Mouse (Mus musculus) left cerebral cortex, postnatal 25 days (tissue): ENCODE measurements around the gene Elfn2. TPM values are rescaled to one million over a fixed set of nuclear protein-coding genes. Genes with fewer than 3 reads are reported as not detected.
A peak's percentile ranks its signal among the peaks of the same experiment; 100 is the strongest.

Experiments
- DNase-seq, 2 experiments: peaks; one replicate each; pipeline ENCODE4 v3.0.0; 2022; ENCODE audit warnings: low spot score in 2 of 2, mixed read lengths in 1 of 2
- intact Hi-C: fragments of 180-260 bp; cut with DNase I; formaldehyde crosslinking; loops from one replicate; pipeline ENCODE4 v1.15.1; 2025
- total RNA-seq, 2 experiments: library from RNA; stranded (reverse); gene quantifications; 2 replicates each; pipeline ENCODE4 v1.2.3; 2021

The Elfn2 gene
- total RNA-seq, 2 experiments from 2014 or later: 137 to 153 TPM

- intact Hi-C loops: no loop called here
These were observed 22.8 kb downstream of the Elfn2 start for GRCm38 (mm10) chr15:78695745-78696144.

GRCm38 (mm10) chr15:78692505-78692904, 26.1 kb downstream of the Elfn2 start:
- intact Hi-C loops: no loop called here
- no peak for DNase-seq

More at GRCm38 (mm10) chr15:78695745-78696144, 22.8 kb downstream of the Elfn2 start:
- DNase-seq: no peak

DNA sequence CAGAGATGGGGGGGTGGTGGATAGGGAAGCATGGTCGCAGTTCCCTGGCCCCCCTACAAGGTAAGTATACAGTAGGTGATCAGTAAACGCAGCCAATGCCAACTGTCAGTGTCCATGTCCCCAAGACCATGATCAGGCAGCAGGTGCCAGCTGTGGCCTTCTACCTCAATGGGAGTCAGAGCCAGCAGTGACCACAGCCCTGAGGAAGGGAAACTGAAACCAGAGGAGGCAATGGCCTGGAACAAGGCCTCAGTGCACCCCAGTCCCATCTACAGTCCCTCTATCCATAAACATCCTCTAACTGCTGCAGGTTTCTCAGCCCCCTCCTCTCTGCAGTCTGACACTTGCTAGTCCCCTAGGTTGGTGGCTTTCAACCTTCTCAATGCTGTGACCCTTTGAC, 27.9 kb downstream of the Elfn2 start:
- intact Hi-C loops: no loop called here

DNA sequence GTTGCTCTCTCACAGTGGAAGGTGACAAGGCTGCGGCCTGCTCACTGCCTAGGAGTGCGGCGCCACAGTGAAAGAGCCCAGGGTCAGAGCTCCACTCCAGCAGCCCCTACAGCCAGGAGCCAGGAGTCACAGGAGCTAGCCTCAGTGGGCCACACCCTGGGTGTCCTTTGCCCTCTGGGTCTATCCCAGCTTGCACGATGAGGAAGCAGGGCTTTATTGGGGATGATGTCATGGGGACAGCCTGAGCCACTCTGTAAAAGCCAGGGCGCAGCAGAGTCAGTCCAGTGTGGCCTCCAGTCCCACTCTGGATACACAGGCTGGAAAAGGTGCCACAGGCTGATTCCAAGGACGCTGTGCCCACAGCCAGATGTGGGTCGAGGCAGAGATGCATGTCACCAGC, 31.7 kb downstream of the Elfn2 start:
- intact Hi-C loops: no loop called here
- DNase-seq: no peak

More for the DNA sequence above, 27.9 kb downstream of the Elfn2 start:
- no peak for DNase-seq

GRCm38 (mm10) chr15:78684111-78684510, 34.5 kb downstream of the Elfn2 start:
- DNase-seq: peak; percentile 64 to 84
- intact Hi-C loops: loop anchor here (2.0 kb wide), 1 partner anchor 27 kb away; no protein-coding TSS in a partner anchor

GRCm38 (mm10) chr15:78683474-78683873, 35.1 kb downstream of the Elfn2 start:
- DNase-seq: no peak
- intact Hi-C loops: no loop called here

DNA sequence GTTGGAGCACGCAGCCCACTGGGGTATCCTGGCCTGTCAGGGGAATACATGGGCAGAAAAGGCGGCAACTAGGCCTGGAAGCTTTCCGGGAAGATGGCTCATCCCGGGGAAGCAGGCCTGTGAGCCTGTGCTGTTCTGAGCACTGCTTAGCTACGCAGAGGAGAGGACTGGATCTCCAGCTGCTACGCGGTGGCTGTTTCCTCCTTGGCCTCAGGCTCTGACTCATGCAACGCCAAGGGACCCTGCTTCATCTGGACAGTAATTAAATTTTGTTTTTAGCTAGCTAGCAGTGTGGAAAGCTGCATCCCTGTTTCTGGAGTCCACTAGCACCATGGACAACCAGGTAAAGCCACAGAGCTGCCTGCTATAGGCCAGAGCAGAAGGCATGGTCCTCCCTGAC, 36.8 kb downstream of the Elfn2 start:
- intact Hi-C loops: no loop called here

GRCm38 (mm10) chr15:78681301-78681700, 37.3 kb downstream of the Elfn2 start:
- no peak for DNase-seq
- intact Hi-C loops: no loop called here

More for the DNA sequence above, 36.8 kb downstream of the Elfn2 start:
- DNase-seq: no peak

DNA sequence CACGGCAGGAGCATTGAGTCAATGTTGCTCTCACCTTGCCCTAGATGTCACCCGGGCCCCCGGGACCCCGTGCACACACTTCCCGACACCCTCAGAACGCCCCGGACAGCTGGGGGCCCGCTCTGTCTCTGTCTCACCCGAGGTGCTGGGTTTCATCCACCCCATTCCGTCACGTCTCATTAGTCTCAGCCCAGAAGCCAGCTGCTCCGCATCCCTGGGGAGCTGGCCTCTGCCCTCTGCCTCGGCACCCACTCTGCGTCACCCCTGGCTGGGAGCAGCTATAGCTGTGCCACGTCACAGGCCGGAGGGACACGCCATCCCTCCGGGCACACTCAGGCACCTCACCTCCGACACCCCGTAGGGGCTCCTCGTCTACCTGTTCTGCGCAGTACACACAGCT, 38.3 kb downstream of the Elfn2 start:
- intact Hi-C loops: no loop called here
- DNase-seq: no peak

DNA sequence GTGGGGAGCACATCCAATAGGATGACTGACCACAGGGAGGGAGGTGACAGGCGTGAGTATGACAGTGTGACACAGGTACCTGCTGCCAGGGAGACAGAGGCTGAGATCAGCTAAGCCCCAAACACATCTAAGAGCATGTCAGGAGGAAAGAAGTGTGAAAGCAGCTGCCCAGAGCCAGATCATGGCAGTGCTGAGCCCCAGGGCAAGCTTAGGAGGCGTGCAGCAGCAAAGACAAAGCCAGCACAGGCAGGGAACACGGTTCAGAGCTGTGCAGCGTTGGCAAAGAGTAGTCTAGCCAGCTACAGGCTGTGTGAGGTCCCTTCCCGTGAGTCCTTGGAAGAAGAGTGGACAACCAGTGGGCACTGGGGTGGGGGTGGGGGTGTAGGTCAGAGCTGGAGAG, 40.9 kb downstream of the Elfn2 start:
- intact Hi-C loops: no loop called here
- DNase-seq: no peak

DNA sequence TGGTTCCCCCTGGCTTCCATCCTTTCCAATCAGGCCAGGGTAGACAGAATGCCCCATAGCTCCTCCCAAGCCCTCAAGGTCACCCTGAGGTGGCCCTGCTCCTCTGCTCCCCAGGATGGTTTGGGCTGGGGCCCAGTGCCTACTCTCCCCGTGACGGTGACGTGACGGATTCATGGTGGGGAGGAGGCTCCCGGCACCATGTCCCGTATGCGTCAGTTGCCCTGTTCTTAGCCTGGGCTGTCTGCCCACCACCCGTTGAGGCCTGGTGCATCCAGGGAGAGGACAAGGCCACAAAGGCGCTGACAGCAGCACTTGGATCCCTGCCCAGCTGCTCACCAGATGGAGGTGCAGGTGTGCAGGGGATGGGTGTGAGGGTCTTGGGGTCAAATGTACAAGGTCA, 41.6 kb downstream of the Elfn2 start:
- intact Hi-C loops: no loop called here
- DNase-seq: no peak

GRCm38 (mm10) chr15:78674912-78675412, 43.6 kb downstream of the Elfn2 start:
- DNase-seq: peak in 1 of 2 experiments; percentile 65
- intact Hi-C loops: loop anchor here (2.0 kb wide), 1 partner anchor 38 kb away; no protein-coding TSS in a partner anchor

DNA sequence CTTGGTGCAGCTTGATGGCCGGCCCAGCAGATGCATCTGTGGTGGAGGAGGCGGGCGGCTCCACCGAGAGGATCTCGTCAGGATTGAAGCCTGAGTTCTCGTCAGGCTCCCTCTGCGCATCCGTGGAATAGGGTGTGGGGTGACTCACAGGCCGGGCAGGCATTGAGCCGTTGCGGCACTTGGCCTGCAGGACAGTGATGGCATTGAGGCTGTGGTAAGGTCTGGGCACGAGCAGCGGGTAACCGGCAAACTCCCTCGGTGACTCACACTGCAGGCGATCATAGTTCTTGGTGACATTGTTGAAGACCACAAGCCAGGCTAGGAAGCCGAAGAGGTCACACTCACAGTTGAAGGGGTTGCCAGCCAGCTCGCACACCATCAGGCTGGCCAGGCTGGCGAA, 45.1 kb downstream of the Elfn2 start:
- intact Hi-C loops: no loop called here
- DNase-seq: no peak

DNA sequence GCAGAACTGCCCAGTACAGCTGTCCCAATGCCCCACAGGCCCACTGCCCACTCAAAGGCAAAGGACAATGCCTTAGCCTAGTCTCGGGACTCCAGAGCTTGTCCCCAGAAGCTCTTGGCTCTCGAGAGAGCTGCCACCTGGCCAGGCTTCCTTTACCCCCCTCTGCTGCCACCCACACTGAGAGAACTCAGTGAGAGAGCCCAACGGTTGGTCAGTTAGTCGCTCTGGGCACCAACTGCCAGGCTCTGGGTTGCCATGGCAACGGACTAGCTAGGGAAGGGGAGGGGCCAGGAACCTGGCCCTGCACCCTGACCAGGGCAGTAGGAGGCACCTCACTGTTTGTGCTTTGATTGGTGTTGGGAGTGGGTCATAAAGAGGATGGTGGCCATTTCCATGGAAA, 48.2 kb downstream of the Elfn2 start:
- intact Hi-C loops: no loop called here
- peak in 1 of 2 experiments; percentile 74 for DNase-seq

DNA sequence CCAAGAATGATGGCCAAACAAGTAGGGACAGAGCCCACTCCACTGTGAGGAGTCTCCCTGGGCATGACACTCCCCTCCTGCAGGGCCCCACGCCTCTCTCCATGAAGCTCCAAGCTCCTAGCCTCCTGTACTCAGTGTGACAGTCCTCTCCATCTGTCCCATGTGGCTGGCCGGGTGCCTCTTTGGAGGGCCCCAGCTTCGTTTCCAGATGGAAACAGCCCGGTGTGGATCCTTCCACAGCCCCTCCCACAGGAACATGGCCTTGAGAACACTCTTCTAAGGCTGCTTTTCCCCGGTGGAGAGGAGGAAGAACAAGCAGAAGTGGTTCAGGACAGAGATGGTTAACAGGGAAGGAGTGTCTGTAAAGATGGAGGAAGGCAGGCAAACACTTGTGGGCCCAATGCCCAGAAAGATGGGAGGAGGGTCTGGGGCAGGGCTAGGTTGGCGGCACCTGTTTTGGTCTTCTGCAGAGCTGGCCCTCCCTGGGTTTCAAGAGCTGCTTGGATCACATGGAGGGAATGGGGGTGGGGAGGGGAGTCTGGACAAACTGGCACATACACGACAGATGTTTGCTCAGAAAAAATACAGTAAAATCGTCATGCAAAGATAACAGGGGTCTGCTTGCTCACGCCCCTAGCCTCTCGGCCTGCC, 49.2 kb downstream of the Elfn2 start:
- intact Hi-C loops: no loop called here
- peak in 1 of 2 experiments; percentile 43 for DNase-seq

DNA sequence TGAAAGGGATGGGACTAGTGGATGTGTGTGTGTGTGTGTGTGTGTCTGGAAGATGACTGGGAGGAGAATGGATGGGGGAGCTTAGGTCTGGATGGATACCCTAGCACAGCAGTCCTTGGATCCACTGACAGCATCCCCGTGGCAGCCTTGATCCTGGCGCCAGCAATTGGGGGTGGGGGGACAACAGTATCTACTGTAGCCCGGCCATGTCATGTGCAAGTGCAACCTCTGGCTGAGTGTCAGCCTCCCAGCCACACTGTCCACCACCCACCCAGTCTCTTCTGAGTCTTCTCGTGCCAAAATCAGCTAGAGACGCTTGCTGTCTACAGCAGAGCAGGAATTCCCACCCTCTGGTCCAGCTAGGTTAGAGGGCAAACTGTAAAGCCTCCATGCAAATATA, 54.3 kb downstream of the Elfn2 start:
- intact Hi-C loops: no loop called here
- no peak for DNase-seq

GRCm38 (mm10) chr15:78651169-78651568, 67.4 kb downstream of the Elfn2 start:
- DNase-seq: no peak
- intact Hi-C loops: no loop called here

GRCm38 (mm10) chr15:78647746-78648145, 70.8 kb downstream of the Elfn2 start:
- intact Hi-C loops: no loop called here
- no peak for DNase-seq

- intact Hi-C loops: no loop called here
- peak; percentile 40 to 66 for DNase-seq
These were observed 74.0 kb downstream of the Elfn2 start for GRCm38 (mm10) chr15:78644606-78645005.

DNA sequence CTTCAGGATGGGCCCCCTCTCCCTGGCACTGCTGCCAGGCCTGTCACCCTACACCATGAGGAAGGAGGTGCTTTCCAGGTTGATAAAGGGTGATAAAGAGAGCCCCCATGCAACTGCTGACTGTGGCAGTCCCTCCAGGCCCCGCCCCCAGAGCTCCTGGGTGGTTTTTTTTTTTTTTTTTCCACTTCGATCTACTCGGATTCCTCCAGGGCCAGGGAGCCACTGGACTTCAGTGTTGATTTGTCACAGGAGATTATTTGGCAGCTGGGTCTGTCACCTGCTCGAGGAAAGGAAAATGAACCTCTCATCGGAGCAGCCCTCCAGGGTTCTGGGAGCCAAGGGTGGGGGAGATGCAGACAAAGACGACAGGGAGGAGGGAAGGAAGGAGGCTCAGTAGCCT, 74.9 kb downstream of the Elfn2 start:
- intact Hi-C loops: no loop called here
- no peak for DNase-seq

DNA sequence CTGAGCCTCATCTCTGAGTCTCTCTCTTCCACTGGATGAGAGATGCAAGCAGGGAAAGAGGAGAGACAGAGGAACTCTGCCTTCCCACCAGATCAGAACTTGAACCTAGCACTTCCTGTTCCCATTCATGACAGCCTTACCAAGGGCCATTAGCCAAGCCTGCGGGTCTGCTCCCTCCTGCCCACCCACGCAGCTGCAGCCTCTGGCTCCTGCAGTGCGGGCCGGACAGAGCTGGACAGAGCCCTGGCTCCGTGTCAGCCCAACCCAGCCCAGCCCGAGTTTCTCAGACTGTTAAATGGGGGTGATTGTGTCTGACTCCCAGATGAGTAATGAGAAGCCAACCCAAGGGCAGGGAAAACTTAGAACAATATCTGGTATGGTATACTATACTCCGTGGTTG, 83.3 kb downstream of the Elfn2 start:
- intact Hi-C loops: no loop called here
- peak in 1 of 2 experiments; percentile 47 for DNase-seq
